Mouse (Mus musculus) mammary gland, adult 2 months (tissue): ENCODE measurements around the gene Rnf113a1. TPM values are rescaled to one million over a fixed set of nuclear protein-coding genes. Genes with fewer than 3 reads are reported as not detected.

Source experiments
- polyA plus RNA-seq: library from polyadenylated mRNA; depleted of rRNA; stranded (reverse); fragments of >200 nt; gene quantifications from 2 replicates; pipeline ENCODE4 v1.2.3, GENCODE M21; 2012; ENCODE audit warnings: low replicate concordance; rRNA removed

Gene Rnf113a1
- 1.2 and 2.6 TPM in 2 replicates for polyA plus RNA-seq

DNA sequence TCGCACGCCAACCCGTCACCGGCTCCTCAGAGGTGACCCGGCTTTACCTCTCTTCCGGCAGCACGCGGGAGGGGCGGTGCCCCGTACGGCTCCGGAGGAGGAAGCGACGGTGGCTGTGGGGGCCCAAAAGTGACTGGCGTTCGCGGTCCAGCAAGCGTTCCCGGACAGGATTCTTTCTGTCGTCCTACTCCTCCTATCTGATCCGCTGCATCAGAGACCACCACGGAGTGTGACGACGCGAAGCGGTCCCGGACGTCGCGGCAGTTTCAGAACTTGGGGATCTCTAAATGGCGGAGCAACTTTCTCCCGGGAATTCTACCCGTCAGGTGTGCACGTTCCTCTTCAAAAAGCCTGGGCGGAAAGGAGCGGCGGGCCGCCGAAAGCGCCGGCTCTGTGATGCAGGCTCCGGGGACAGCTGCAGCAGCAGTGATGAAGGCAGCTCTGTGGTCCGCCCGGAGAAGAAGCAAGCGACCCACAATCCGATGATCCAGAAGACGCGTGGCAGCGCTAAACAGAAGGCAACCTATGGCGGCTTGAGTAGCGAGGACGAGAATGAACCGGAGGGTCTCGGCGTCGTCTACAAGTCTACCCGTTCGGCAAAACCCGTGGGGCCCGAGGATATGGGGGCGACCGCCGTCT, at the start of gene Rnf113a1, which contains the start of gene Ndufa1:
Rnf113a1 (plus strand) TSS at position 141 of the 639 bp plus-strand sequence.
Ndufa1 (minus strand) TSS at position 59 of the 639 bp plus-strand sequence.

DNA sequence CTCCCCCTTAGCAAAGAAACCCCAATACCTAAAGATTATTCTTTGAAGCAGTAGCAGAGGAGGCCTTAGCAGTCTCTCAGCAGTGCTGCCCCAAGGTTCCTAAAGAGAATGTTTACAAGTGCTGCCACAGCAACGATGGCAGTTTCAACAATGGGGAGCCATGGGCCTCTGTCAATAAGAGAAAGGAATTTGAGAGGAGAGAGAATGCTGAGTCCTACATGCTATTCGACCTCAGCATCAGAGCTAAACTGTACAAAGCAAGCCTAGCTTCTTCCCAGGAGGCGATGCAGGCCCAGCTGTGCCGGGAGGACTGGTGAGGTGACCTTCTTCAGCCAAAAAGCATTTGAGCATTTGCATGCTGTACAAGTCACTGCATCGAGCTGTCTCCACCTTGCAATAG, 22.3 kb upstream of the Rnf113a1 start, which contains the start of gene Akap14:
Akap14 (minus strand) TSS at position 101 of the 400 bp plus-strand sequence.

DNA sequence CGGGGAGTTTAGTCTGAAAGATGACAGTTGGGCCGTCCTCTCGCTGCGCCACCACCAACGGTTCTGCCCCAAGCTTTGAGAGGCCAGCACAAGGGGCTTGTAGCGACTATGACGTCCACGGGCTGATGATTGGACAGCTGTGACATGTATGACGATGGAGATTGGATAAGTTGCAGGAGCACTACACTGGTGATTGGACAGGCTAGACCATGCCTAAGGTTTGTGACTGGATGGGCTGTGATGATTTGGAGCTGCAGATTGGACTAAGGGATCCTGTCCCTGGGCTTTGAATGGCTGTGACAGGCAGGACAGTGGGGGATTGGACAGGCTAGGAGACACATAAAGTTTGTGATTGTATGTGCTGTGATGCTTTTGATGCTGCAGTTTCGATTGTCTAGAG, 19.9 kb downstream of the Rnf113a1 start, which contains the start of gene Gm9:
Gm9 (minus strand) TSS at position 101 of the 400 bp plus-strand sequence.

DNA sequence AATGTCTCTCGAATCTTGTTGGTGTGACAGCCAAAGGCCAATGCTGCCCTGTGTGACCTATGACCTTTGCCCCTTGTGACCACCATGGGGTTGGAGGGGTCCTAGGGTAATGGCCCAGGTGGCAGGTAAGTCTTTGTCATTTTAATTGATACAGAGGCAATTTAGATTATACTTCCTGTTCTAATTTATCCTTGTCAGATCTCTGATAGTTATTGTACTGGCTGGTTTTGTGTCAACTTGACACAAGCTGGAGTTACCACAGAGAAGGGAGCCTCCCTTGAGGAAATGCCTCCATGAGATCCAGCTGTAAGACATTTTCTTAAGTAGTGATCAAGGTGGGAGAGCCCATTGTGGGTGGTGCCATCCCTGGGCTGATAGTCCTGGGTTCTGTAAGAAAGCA, 31.1 kb downstream of the Rnf113a1 start, which contains the start of gene Rhox1:
Rhox1 (minus strand) TSS at position 101 of the 400 bp plus-strand sequence.

Other genes with a start within 250 kb of the Rnf113a1 start
- 13.2 and 29.8 TPM in 2 replicates for gene Sept6, start 199.5 kb upstream of the Rnf113a1 start, polyA plus RNA-seq
- not detected in 2 replicates for gene Sowahd, start 142.4 kb upstream of the Rnf113a1 start, polyA plus RNA-seq
- gene Rpl39, start 105.8 kb upstream of the Rnf113a1 start, polyA plus RNA-seq = 42.2 and 119 TPM in 2 replicates
- 1.7 and 2.8 TPM in 2 replicates for gene Upf3b, start 80.9 kb upstream of the Rnf113a1 start, polyA plus RNA-seq
- gene Nkap, start 64.5 kb upstream of the Rnf113a1 start, polyA plus RNA-seq = 2.6 and 3.3 TPM in 2 replicates
- not detected in 2 replicates for gene Akap14, start 22.4 kb upstream of the Rnf113a1 start, polyA plus RNA-seq
- gene Ndufa1, start 82 bp upstream of the Rnf113a1 start, polyA plus RNA-seq = 177 and 403 TPM in 2 replicates
- not detected in 2 replicates for gene Gm9, start 19.8 kb downstream of the Rnf113a1 start, polyA plus RNA-seq
- gene Rhox1, start 31.0 kb downstream of the Rnf113a1 start, polyA plus RNA-seq = not detected in 2 replicates
- not detected in 2 replicates for gene Rhox2a, start 53.7 kb downstream of the Rnf113a1 start, polyA plus RNA-seq
- not detected in 2 replicates for gene Rhox3a, start 58.7 kb downstream of the Rnf113a1 start, polyA plus RNA-seq
- gene Rhox4a, start 74.1 kb downstream of the Rnf113a1 start, polyA plus RNA-seq = not detected in 2 replicates
- gene Rhox3a2, start 188.8 kb downstream of the Rnf113a1 start, polyA plus RNA-seq = not detected in 2 replicates
- gene Rhox4a2, start 199.6 kb downstream of the Rnf113a1 start, polyA plus RNA-seq = not detected in 2 replicates
- not detected in 2 replicates for gene Rhox2b, start 220.8 kb downstream of the Rnf113a1 start, polyA plus RNA-seq
- gene Rhox4b, start 241.2 kb downstream of the Rnf113a1 start, polyA plus RNA-seq = not detected in 2 replicates